Mouse (Mus musculus) ES-E14 (cell line): Measurements from ENCODE around the gene Dapk2.

ENCODE experiments used
- CHD2 ChIP-seq: IDR thresholded peaks from 2 replicates; pipeline ENCODE4 v1.6.1; 2014; ENCODE audit warnings: mild to moderate bottlenecking, low read depth, low read length, inconsistent platforms
- MAFK ChIP-seq: IDR thresholded peaks from 2 replicates; pipeline ENCODE4 v1.6.1; 2014; ENCODE audit warnings: mild to moderate bottlenecking, low read depth, low read length, inconsistent platforms; ENCODE audit not compliant: insufficient read depth
- ZC3H11A ChIP-seq: IDR thresholded peaks from 2 replicates; pipeline ENCODE4 v1.6.1; 2012; ENCODE audit warnings: low read depth, mild to moderate bottlenecking, inconsistent platforms, low read length, borderline replicate concordance

DNA sequence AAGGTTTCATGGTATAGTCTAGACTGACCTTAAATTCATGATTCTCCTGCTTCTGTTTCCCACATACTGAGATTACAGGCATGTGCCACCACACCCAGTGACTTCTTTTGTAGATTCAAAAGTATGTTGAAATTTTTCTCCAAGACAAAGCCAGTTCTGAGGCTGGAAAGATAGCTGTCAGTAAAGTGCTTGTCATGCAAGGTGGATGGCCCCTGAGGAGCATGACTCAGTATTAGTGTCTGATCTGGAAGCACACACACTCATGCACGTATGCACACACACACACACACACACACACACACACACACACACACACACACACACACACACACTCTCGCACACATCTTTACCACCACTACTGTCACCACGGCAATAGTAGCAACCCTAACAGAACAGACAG, 17.0 kb downstream of the Dapk2 start:
- TF ChIP-seq ZC3H11A (no peak), CHD2 (no peak), MAFK (no peak)
